Mouse (Mus musculus): ENCODE measurements at regions not wholly inside any gene's neighbourhood (a gene's known extent, or its start where the extent isn't known, plus 50 kb on each side); places are given as distances from the start of the nearest gene placed in this dataset.
"Not testable (repeated sequence)": the region's sequence is repeated elsewhere in the genome, so short reads cannot be mapped to it uniquely, and the experiment has no call there.

DNA sequence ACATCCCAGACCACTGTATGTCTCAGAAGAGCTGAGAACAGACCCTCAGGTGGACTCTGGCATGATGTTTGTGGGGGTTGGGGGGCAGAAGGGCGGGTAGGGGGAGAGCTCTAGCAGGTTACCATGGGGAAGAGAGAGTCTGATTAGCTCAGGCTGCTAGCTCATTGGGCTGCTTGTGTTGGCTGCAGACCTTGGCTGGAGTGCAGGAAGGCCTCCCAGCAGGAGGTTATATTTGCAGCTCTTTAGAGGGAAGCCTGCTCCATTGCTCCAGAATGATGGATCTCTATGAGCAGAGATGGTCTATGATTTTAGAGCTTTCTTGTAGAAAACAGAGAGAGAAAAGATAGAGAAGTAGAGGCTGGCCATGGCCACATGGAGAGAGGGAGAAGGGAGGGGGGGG is 268.4 kb upstream of the Nrxn1 start:
- Histone ChIP-seq H3K4me1 (replicated peaks) (no peaks in the 10 kb centered on the region), H3K27me3 (no peaks in the 10 kb centered on the region), H3K4me2 (replicated peaks) (no peak overlapping the region), H3K4me3 (replicated peaks) (no peak overlapping the region), H3K36me3 (no peaks in the 10 kb centered on the region), H3K9me3 (no peaks in the 10 kb centered on the region), H3K27ac (no peak overlapping the region), H3K9ac (replicated peaks) (no peak overlapping the region)
- no peak for ATAC-seq
- 58% methylated on average over 1 of the region's 1 CpGs for WGBS

DNA sequence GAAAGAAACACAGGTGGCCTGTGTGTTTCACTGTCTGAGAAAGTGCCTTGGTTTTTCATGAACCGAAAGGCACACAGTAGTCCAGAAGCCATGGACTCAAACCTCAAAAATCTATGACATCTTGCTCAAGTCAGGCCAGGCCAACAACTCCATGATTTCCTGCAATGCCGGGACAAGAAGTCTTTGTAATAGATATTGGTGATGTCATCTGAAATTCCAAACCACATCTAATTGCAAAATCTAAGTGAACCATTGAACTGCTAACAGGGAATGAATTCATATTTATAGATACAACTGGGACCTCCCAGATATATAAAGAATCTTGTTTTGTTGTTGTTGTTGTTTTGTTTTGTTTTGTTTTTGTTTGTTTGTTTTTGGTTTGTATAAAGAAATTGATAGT is 259.2 kb upstream of the Nrxn1 start:
- Histone ChIP-seq H3K4me3 (replicated peaks) (no peak overlapping the region), H3K27ac (no peak overlapping the region), H3K4me1 (replicated peaks) (no peaks in the 10 kb centered on the region), H3K27me3 (no peaks in the 10 kb centered on the region), H3K9ac (replicated peaks) (no peak overlapping the region), H3K36me3 (no peaks in the 10 kb centered on the region), H3K9me3 (no peaks in the 10 kb centered on the region), H3K4me2 (replicated peaks) (no peak overlapping the region)
- WGBS = 85% methylated on average over 2 of the region's 2 CpGs
- no peak for ATAC-seq

DNA sequence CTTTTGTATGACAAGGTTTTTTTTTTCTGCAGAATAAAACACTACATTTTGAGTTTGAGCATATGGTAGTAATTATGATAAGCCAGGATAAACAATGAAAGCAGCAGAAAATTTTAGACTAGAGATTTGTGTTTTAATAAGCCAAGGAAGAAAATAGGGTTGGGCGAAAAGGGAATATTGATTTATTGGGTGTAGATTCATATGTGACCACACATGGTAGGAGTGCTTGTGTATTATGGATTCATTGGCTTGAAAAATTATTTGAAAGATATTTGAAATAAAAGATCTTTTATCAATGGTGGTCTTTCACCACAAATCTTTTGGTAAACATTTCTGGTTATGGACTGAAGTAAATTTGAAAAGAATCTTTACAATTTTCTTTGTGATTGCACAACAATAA is 244.0 kb upstream of the Nrxn1 start:
- H3K27ac ChIP-seq = no peak overlapping the region
- no peak overlapping the region for H3K4me2 ChIP-seq (replicated peaks)
- no peak overlapping the region for H3K4me3 ChIP-seq (replicated peaks)
- H3K9me3 ChIP-seq = no peaks in the 10 kb centered on the region
- no peaks in the 10 kb centered on the region for H3K4me1 ChIP-seq (replicated peaks)
- no peak for ATAC-seq
- H3K27me3 ChIP-seq = no peaks in the 10 kb centered on the region
- no peaks in the 10 kb centered on the region for H3K36me3 ChIP-seq
- no peak overlapping the region for H3K9ac ChIP-seq (replicated peaks)
- WGBS = 94% methylated on average over 1 of the region's 1 CpGs

DNA sequence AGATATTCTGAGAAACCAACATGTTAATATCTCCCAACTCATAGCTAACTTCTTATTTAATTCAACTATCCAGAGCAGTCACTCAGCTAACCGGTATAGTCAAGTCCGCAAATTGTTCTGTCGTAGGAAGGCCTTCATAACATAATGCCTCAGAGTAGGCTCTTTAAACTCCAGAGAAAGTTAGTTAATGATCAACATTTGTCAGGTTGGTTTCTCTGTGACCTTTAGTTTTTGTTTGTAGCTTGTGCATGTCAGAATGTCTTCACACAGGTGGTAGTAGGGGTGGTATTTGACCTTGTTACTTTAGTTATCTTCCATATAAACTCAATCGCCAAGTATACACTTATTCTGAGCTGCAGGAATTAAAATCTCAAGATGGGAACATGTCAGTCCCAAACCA is 240.9 kb upstream of the Nrxn1 start:
- Histone ChIP-seq H3K4me2 (replicated peaks) (no peak overlapping the region), H3K9ac (replicated peaks) (no peak overlapping the region), H3K27me3 (no peaks in the 10 kb centered on the region), H3K36me3 (no peaks in the 10 kb centered on the region), H3K4me1 (replicated peaks) (no peaks in the 10 kb centered on the region), H3K9me3 (no peaks in the 10 kb centered on the region), H3K4me3 (replicated peaks) (no peak overlapping the region), H3K27ac (no peak overlapping the region)
- 92% methylated on average over 4 of the region's 4 CpGs for WGBS
- no peak for ATAC-seq

DNA sequence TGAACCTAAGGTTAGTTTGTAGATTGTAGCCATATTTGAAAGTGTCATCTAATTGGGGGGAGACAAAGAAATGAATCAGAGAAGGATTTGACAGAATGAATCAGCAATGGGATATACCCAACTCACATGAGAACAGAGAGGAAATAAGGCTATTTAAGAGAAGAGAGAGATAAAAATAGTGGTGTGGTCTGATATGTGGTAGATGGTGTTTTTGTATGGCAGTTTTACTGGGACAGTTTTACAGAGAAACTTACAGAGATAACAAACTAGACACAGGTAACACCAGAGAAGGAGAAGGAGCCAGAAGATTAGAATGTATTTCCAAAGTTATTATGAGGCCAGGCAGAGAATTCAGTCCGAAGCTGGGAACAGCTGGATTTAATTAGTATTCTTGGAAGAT is 240.3 kb upstream of the Nrxn1 start:
- Histone ChIP-seq H3K4me2 (replicated peaks) (no peak overlapping the region), H3K27me3 (no peaks in the 10 kb centered on the region), H3K4me3 (replicated peaks) (no peak overlapping the region), H3K9me3 (no peaks in the 10 kb centered on the region), H3K36me3 (no peaks in the 10 kb centered on the region), H3K4me1 (replicated peaks) (no peaks in the 10 kb centered on the region), H3K9ac (replicated peaks) (no peak overlapping the region), H3K27ac (no peak overlapping the region)
- WGBS = 79% methylated on average over 1 of the region's 1 CpGs
- no peak for ATAC-seq

DNA sequence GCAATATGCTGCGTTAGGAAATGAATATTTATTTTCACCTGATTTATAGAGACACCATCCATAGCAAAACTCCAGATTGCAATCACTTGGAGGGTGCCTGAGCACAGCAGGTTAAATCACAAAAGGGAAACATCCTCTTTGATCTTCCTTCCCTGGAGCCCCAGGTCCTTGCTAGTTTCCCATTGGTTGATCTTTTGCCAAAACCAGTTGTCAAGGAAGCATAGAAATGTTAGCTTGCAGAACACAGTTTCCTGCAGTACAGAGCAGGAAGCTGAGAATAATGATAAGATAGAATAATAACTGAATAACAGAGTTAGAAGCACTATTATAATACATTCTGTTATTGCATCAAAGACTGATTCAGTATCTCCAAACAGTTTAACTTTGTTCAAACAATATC is 231.5 kb upstream of the Nrxn1 start:
- WGBS = 75% methylated on average over 1 of the region's 1 CpGs
- Histone ChIP-seq H3K36me3 (no peaks in the 10 kb centered on the region), H3K27me3 (no peaks in the 10 kb centered on the region), H3K9ac (replicated peaks) (no peak overlapping the region), H3K4me1 (replicated peaks) (no peaks in the 10 kb centered on the region), H3K4me2 (replicated peaks) (no peak overlapping the region), H3K27ac (no peak overlapping the region), H3K4me3 (replicated peaks) (no peak overlapping the region), H3K9me3 (no peaks in the 10 kb centered on the region)
- ATAC-seq = no peak

DNA sequence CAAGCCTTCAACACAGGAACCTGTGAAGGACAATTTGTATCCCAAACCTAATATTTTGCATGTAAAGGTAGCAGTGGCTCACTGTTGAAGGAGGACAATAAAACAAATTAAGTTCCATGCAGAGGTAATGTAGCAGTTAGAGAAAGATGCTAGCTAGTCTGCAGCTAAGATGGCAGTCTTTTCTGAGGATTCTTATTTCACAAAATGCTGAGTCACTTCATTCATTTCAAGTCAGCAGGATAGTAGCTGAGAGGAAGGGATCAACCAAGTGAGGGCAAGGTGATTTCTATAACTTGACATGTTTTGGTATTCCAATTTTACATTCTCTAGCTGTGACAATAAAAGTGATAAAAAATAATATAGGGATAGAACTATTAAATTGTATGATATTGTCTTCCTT is 194.0 kb upstream of the Nrxn1 start:
- Histone ChIP-seq H3K27me3 (no peaks in the 10 kb centered on the region), H3K4me2 (replicated peaks) (no peak overlapping the region), H3K4me3 (replicated peaks) (no peak overlapping the region), H3K9me3 (no peaks in the 10 kb centered on the region), H3K27ac (no peak overlapping the region), H3K9ac (replicated peaks) (no peak overlapping the region), H3K36me3 (no peaks in the 10 kb centered on the region), H3K4me1 (replicated peaks) (no peaks in the 10 kb centered on the region)
- no peak for ATAC-seq

DNA sequence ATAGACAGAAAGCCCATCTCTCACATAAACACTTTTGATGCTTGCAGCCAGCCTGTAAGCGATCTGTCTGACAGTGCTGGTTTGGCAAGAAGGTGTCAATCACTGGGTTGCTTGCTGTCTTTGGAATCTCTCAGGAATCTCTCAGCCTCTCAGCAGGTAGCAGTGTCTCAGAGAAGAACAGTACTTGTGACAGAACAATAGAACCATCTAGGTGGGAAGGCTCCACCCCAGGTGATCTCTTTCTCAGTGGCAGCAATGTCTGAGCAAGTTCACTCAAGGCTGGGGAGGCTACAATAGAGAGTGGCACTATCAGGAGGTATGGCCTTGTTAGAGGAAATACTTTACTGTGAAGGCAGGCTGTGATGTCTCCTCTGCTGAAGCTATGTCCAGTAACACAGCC is 181.5 kb upstream of the Nrxn1 start:
- Histone ChIP-seq H3K4me2 (replicated peaks) (no peak overlapping the region), H3K36me3 (no peaks in the 10 kb centered on the region), H3K9me3 (0 out of 2 replicates have a peak, but pooled peaks cover 5% of the 10 kb centered on the region), H3K27me3 (no peaks in the 10 kb centered on the region), H3K4me3 (replicated peaks) (no peak overlapping the region), H3K9ac (replicated peaks) (no peak overlapping the region), H3K27ac (no peak overlapping the region), H3K4me1 (replicated peaks) (no peaks in the 10 kb centered on the region)
- no peak for ATAC-seq
- WGBS = 89% methylated on average over 1 of the region's 1 CpGs

DNA sequence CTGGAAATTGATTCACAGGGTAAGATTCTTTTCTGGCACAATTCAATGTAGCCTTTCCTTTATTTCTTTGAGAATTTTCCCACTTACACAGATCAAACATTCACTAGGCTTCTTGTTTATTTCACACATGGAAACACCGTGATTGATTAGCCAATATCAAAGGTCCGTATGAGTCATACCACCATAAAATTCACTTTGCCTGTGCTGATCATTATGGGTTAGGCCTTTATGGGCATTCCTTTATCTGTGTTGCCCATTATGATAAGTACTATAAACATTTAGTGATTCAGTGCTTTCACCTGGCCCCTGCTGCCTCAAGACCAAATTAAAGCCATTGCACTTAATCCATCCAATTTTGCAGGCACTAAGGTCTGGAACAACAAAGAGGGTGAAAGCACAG is 145.8 kb upstream of the Nrxn1 start:
- no peaks in the 10 kb centered on the region for H3K36me3 ChIP-seq
- no peak overlapping the region for H3K4me3 ChIP-seq (replicated peaks)
- H3K27ac ChIP-seq = no peak overlapping the region
- no peak overlapping the region for H3K4me2 ChIP-seq (replicated peaks)
- H3K9ac ChIP-seq (replicated peaks) = no peak overlapping the region
- no peaks in the 10 kb centered on the region for H3K4me1 ChIP-seq (replicated peaks)
- 89% methylated on average over 2 of the region's 2 CpGs for WGBS
- no peaks in the 10 kb centered on the region for H3K9me3 ChIP-seq
- no peak for ATAC-seq
- no peaks in the 10 kb centered on the region for H3K27me3 ChIP-seq

DNA sequence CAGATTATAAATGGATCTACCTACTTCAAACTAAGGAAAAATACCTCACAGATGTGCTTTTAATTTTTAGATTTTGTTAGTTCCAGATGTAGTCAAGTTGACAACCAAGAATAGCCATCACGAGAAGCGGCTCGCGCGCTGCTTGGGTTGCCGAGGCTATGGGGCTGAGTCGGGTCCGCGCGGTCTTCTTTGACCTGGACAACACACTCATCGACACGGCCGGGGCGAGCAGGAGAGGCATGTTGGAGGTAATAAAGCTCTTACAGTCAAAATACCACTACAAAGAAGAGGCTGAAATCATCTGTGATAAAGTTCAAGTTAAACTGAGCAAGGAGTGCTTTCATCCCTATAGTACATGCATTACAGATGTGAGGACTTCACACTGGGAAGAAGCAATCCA is 143.8 kb upstream of the Nrxn1 start:
- peak; percentile 75; the same call in 1 of the 2 replicates for ATAC-seq
- not testable (repeated sequence) for H3K4me1 ChIP-seq (replicated peaks); H3K4me3 ChIP-seq (replicated peaks); H3K27ac ChIP-seq; H3K27me3 ChIP-seq; H3K36me3 ChIP-seq; H3K4me2 ChIP-seq (replicated peaks); H3K9ac ChIP-seq (replicated peaks); H3K9me3 ChIP-seq
- 99% methylated on average over 14 of the region's 14 CpGs for WGBS

DNA sequence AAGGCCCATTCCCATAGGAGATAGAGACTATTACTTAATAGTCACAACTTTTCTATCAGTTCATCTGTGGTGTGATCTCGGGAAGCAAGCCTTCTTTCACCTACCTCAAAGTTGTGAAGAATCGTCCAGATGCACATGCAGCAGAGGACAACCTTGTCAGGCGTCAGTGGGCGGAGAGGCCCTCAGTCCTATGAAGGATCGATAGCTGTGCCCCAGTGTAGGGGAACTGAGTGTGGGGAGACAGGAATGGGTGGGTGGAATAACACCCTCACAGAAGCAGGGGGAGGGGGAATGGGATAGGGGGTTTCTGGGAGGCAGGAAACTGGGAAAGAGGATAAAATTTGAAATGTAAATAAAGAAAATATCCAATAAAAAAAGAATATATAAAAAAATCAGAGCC is 133.5 kb upstream of the Nrxn1 start:
- H3K9ac ChIP-seq (replicated peaks) = no peak overlapping the region
- H3K4me2 ChIP-seq (replicated peaks) = no peak overlapping the region
- no peak overlapping the region for H3K4me3 ChIP-seq (replicated peaks)
- no peaks in the 10 kb centered on the region; the same call in 1 of the 2 replicates for H3K4me1 ChIP-seq (replicated peaks)
- ATAC-seq = no peak
- 66% methylated on average over 5 of the region's 5 CpGs for WGBS
- H3K9me3 ChIP-seq = no peaks in the 10 kb centered on the region
- no peaks in the 10 kb centered on the region for H3K36me3 ChIP-seq
- no peak overlapping the region for H3K27ac ChIP-seq
- H3K27me3 ChIP-seq = no peaks in the 10 kb centered on the region

DNA sequence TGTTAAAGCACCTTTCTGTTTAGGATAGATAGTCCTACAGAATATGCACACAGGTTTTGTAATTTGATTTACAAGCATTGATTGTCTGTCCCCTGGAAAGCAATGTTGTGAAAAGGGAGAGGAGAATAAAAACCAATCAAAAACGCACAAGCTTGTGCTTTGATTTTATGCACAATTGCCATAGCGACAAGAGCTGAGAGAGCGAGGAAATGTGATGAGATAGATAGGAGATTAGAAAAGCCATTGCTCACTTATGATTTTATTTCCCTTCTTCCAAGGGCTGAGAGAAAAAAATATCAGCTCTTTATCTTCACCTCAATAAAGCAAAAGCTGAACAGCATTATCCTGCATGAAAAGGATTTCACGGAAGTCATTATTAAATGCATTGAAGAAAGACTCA is 133.0 kb upstream of the Nrxn1 start:
- H3K36me3 ChIP-seq = no peaks in the 10 kb centered on the region
- ATAC-seq = no peak
- 37% methylated on average over 4 of the region's 4 CpGs for WGBS
- H3K27ac ChIP-seq = no peak overlapping the region
- H3K9ac ChIP-seq (replicated peaks) = no peak overlapping the region
- no peak overlapping the region for H3K4me2 ChIP-seq (replicated peaks)
- H3K4me1 ChIP-seq (replicated peaks) = no peaks in the 10 kb centered on the region; the same call in 1 of the 2 replicates
- no peaks in the 10 kb centered on the region for H3K9me3 ChIP-seq
- no peak overlapping the region for H3K4me3 ChIP-seq (replicated peaks)
- no peaks in the 10 kb centered on the region for H3K27me3 ChIP-seq

DNA sequence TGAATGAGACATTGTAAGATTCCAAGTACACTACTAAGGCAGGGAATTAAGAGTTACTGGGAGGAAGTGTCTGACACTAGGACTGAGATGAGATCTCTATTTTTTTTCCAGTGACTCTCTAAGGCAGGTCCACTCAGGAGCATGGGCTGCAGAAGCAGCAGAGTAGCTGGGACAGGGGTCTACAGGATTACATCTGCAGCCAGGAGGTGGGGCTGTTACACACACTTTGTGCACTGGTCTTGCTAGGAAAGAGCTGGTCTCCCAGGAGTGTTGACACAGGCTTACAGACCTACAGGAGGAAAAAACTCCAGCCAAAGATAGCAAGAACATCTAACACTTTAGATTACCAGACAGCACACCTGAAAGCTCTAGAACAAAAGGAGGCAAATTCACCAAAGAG is 123.6 kb upstream of the Nrxn1 start:
- no peaks in the 10 kb centered on the region for H3K36me3 ChIP-seq
- no peaks in the 10 kb centered on the region for H3K4me1 ChIP-seq (replicated peaks)
- H3K27me3 ChIP-seq = no peaks in the 10 kb centered on the region
- no peak overlapping the region for H3K27ac ChIP-seq
- H3K4me2 ChIP-seq (replicated peaks) = no peak overlapping the region
- H3K9me3 ChIP-seq = no peaks in the 10 kb centered on the region
- no peak for ATAC-seq
- no peak overlapping the region for H3K4me3 ChIP-seq (replicated peaks)
- H3K9ac ChIP-seq (replicated peaks) = no peak overlapping the region

DNA sequence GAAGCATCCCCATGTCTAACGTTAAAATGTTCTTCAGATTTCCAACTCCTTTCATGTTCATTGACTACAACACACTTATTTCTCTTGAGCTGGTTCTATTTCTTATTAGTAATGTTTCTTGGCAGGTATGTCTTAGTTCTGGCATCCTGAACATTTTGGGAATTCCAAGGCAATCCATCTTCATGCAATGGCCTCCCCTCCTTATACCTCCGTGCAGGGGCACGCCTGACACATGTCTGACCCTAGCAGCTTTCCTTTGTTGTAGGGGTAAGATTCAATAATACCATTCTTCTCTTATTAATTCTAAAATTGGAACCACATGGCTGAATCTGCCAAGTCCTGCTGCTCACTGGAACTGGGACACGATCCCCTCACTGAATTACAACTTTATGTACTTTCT is 89.7 kb upstream of the Nrxn1 start:
- no peak for ATAC-seq
- no peaks in the 10 kb centered on the region for H3K4me1 ChIP-seq (replicated peaks)
- H3K4me3 ChIP-seq (replicated peaks) = no peak overlapping the region
- no peaks in the 10 kb centered on the region for H3K36me3 ChIP-seq
- no peaks in the 10 kb centered on the region for H3K27me3 ChIP-seq
- WGBS = 93% methylated on average over 4 of the region's 4 CpGs
- no peak overlapping the region for H3K4me2 ChIP-seq (replicated peaks)
- no peak overlapping the region for H3K9ac ChIP-seq (replicated peaks)
- no peaks in the 10 kb centered on the region for H3K9me3 ChIP-seq
- no peak overlapping the region for H3K27ac ChIP-seq
